Mouse (Mus musculus): ENCODE measurements around the gene Lyrm1. TPM values are rescaled to one million over a fixed set of nuclear protein-coding genes. Genes with fewer than 3 reads are reported as not detected.

Lyrm1 gene
- polyA plus RNA-seq, 1 experiment from 2014 or later = 23.7 TPM

GRCm38 (mm10) chr7:119961107-119961506 lies 65.4 kb downstream of the Lyrm1 start:
- H3K4me3 ChIP-seq (replicated peaks; ENCODE audit: low read depth, low read length) = no peak overlapping the region
- no peak overlapping the region for H3K4me2 ChIP-seq (ENCODE audit: low read length)
- H3K36me3 ChIP-seq (ENCODE audit: control insufficient read depth, insufficient read depth, low read length) = no peaks in the 10 kb centered on the region
- no peaks in the 10 kb centered on the region for H3K9me3 ChIP-seq (ENCODE audit: control insufficient read depth, low read length)
- 65% methylated on average over 2 of the region's 2 CpGs for WGBS
- DNase-seq (no peak), ATAC-seq (ENCODE audit: low FRiP score, low TSS enrichment) (no peak)
- H3K9ac ChIP-seq (replicated peaks; ENCODE audit: low read length) = no peak overlapping the region
- H3K27ac ChIP-seq (replicated peaks; ENCODE audit: low read depth, low read length) = no peak overlapping the region
- H3K27me3 ChIP-seq (ENCODE audit: control insufficient read depth, insufficient read depth, low read length) = no peaks in the 10 kb centered on the region
- no peaks in the 10 kb centered on the region for H3K4me1 ChIP-seq (ENCODE audit: control insufficient read depth, insufficient read depth, low read length)

GRCm38 (mm10) chr7:119965205-119965604 lies 69.5 kb downstream of the Lyrm1 start:
- Histone ChIP-seq H3K4me1 (ENCODE audit: control insufficient read depth, insufficient read depth, low read length) (no peaks in the 10 kb centered on the region), H3K9ac (replicated peaks; ENCODE audit: low read length) (no peak overlapping the region), H3K9me3 (ENCODE audit: control insufficient read depth, low read length) (no peaks in the 10 kb centered on the region), H3K27me3 (ENCODE audit: control insufficient read depth, insufficient read depth, low read length) (no peaks in the 10 kb centered on the region), H3K36me3 (ENCODE audit: control insufficient read depth, insufficient read depth, low read length) (no peaks in the 10 kb centered on the region), H3K4me3 (replicated peaks; ENCODE audit: low read depth, low read length) (no peak overlapping the region), H3K27ac (replicated peaks; ENCODE audit: low read depth, low read length) (no peak overlapping the region), H3K4me2 (ENCODE audit: low read length) (no peak overlapping the region)
- ATAC-seq (ENCODE audit: low FRiP score, low TSS enrichment) (no peak), DNase-seq (no peak)
- WGBS = 93% methylated on average over 4 of the region's 4 CpGs

GRCm38 (mm10) chr7:119965651-119966395 lies 70.2 kb downstream of the Lyrm1 start:
- Histone ChIP-seq H3K4me3 (replicated peaks; ENCODE audit: low read depth, low read length) (no peak overlapping the region), H3K4me2 (ENCODE audit: low read length) (no peak overlapping the region), H3K27ac (replicated peaks; ENCODE audit: low read depth, low read length) (no peak overlapping the region), H3K9ac (replicated peaks; ENCODE audit: low read length) (no peak overlapping the region), H3K36me3 (ENCODE audit: control insufficient read depth, insufficient read depth, low read length) (no peaks in the 10 kb centered on the region), H3K4me1 (ENCODE audit: control insufficient read depth, insufficient read depth, low read length) (no peaks in the 10 kb centered on the region), H3K27me3 (ENCODE audit: control insufficient read depth, insufficient read depth, low read length) (no peaks in the 10 kb centered on the region), H3K9me3 (ENCODE audit: control insufficient read depth, low read length) (no peaks in the 10 kb centered on the region)
- ATAC-seq (ENCODE audit: low FRiP score, low TSS enrichment) = no peak
- no peak for DNase-seq
- 88% methylated on average over 9 of the region's 9 CpGs for WGBS

- Histone ChIP-seq H3K9ac (replicated peaks; ENCODE audit: low read length) (no peak overlapping the region), H3K36me3 (ENCODE audit: control insufficient read depth, insufficient read depth, low read length) (no peaks in the 10 kb centered on the region), H3K27me3 (ENCODE audit: control insufficient read depth, insufficient read depth, low read length) (no peaks in the 10 kb centered on the region), H3K4me1 (ENCODE audit: control insufficient read depth, insufficient read depth, low read length) (no peaks in the 10 kb centered on the region), H3K9me3 (ENCODE audit: control insufficient read depth, low read length) (no peaks in the 10 kb centered on the region), H3K4me3 (replicated peaks; ENCODE audit: low read depth, low read length) (no peak overlapping the region), H3K27ac (replicated peaks; ENCODE audit: low read depth, low read length) (no peak overlapping the region), H3K4me2 (ENCODE audit: low read length) (no peak overlapping the region)
- no peak for DNase-seq
- ATAC-seq (ENCODE audit: low FRiP score, low TSS enrichment) = no peak
- 88% methylated on average over 2 of the region's 2 CpGs for WGBS
Measured at GRCm38 (mm10) chr7:119969320-119969719, 73.7 kb downstream of the Lyrm1 start.

GRCm38 (mm10) chr7:119974214-119974613 lies 78.6 kb downstream of the Lyrm1 start:
- Histone ChIP-seq H3K4me2 (ENCODE audit: low read length) (no peak overlapping the region), H3K9ac (replicated peaks; ENCODE audit: low read length) (no peak overlapping the region), H3K4me3 (replicated peaks; ENCODE audit: low read depth, low read length) (no peak overlapping the region), H3K4me1 (ENCODE audit: control insufficient read depth, insufficient read depth, low read length) (no peaks in the 10 kb centered on the region), H3K36me3 (ENCODE audit: control insufficient read depth, insufficient read depth, low read length) (no peaks in the 10 kb centered on the region), H3K9me3 (ENCODE audit: control insufficient read depth, low read length) (no peaks in the 10 kb centered on the region), H3K27ac (replicated peaks; ENCODE audit: low read depth, low read length) (no peak overlapping the region), H3K27me3 (ENCODE audit: control insufficient read depth, insufficient read depth, low read length) (no peaks in the 10 kb centered on the region)
- 86% methylated on average over 5 of the region's 5 CpGs for WGBS
- ATAC-seq (ENCODE audit: low FRiP score, low TSS enrichment) (no peak), DNase-seq (no peak)

- WGBS = 90% methylated on average over 6 of the region's 6 CpGs
- no peak overlapping the region for H3K9ac ChIP-seq (replicated peaks; ENCODE audit: low read length)
- no peak overlapping the region for H3K4me3 ChIP-seq (replicated peaks; ENCODE audit: low read depth, low read length)
- H3K4me1 ChIP-seq (ENCODE audit: control insufficient read depth, insufficient read depth, low read length) = no peaks in the 10 kb centered on the region
- no peak for DNase-seq
- H3K4me2 ChIP-seq (ENCODE audit: low read length) = no peak overlapping the region
- no peak for ATAC-seq (ENCODE audit: low FRiP score, low TSS enrichment)
- no peak overlapping the region for H3K27ac ChIP-seq (replicated peaks; ENCODE audit: low read depth, low read length)
- no peaks in the 10 kb centered on the region for H3K27me3 ChIP-seq (ENCODE audit: control insufficient read depth, insufficient read depth, low read length)
- H3K36me3 ChIP-seq (ENCODE audit: control insufficient read depth, insufficient read depth, low read length) = no peaks in the 10 kb centered on the region
- no peaks in the 10 kb centered on the region for H3K9me3 ChIP-seq (ENCODE audit: control insufficient read depth, low read length)
Measured at GRCm38 (mm10) chr7:119976256-119976655, 80.6 kb downstream of the Lyrm1 start.

GRCm38 (mm10) chr7:119977574-119977973 lies 81.9 kb downstream of the Lyrm1 start:
- Histone ChIP-seq H3K27ac (replicated peaks; ENCODE audit: low read depth, low read length) (no peak overlapping the region), H3K9ac (replicated peaks; ENCODE audit: low read length) (no peak overlapping the region), H3K4me1 (ENCODE audit: control insufficient read depth, insufficient read depth, low read length) (no peaks in the 10 kb centered on the region), H3K36me3 (ENCODE audit: control insufficient read depth, insufficient read depth, low read length) (no peaks in the 10 kb centered on the region), H3K9me3 (ENCODE audit: control insufficient read depth, low read length) (no peaks in the 10 kb centered on the region), H3K4me3 (replicated peaks; ENCODE audit: low read depth, low read length) (no peak overlapping the region), H3K4me2 (ENCODE audit: low read length) (no peak overlapping the region), H3K27me3 (ENCODE audit: control insufficient read depth, insufficient read depth, low read length) (no peaks in the 10 kb centered on the region)
- ATAC-seq (ENCODE audit: low FRiP score, low TSS enrichment) (no peak), DNase-seq (no peak)
- 91% methylated on average over 7 of the region's 7 CpGs for WGBS

GRCm38 (mm10) chr7:119978576-119978975 lies 82.9 kb downstream of the Lyrm1 start:
- Histone ChIP-seq H3K9me3 (ENCODE audit: control insufficient read depth, low read length) (no peaks in the 10 kb centered on the region), H3K4me2 (ENCODE audit: low read length) (no peak overlapping the region), H3K27ac (replicated peaks; ENCODE audit: low read depth, low read length) (no peak overlapping the region), H3K4me3 (replicated peaks; ENCODE audit: low read depth, low read length) (no peak overlapping the region), H3K4me1 (ENCODE audit: control insufficient read depth, insufficient read depth, low read length) (no peaks in the 10 kb centered on the region), H3K36me3 (ENCODE audit: control insufficient read depth, insufficient read depth, low read length) (no peaks in the 10 kb centered on the region), H3K27me3 (ENCODE audit: control insufficient read depth, insufficient read depth, low read length) (no peaks in the 10 kb centered on the region), H3K9ac (replicated peaks; ENCODE audit: low read length) (no peak overlapping the region)
- DNase-seq = no peak
- no peak for ATAC-seq (ENCODE audit: low FRiP score, low TSS enrichment)

- Histone ChIP-seq H3K27me3 (ENCODE audit: control insufficient read depth, insufficient read depth, low read length) (no peaks in the 10 kb centered on the region), H3K9me3 (ENCODE audit: control insufficient read depth, low read length) (no peaks in the 10 kb centered on the region), H3K4me3 (replicated peaks; ENCODE audit: low read depth, low read length) (no peak overlapping the region), H3K27ac (replicated peaks; ENCODE audit: low read depth, low read length) (no peak overlapping the region), H3K36me3 (ENCODE audit: control insufficient read depth, insufficient read depth, low read length) (no peaks in the 10 kb centered on the region), H3K9ac (replicated peaks; ENCODE audit: low read length) (no peak overlapping the region), H3K4me2 (ENCODE audit: low read length) (no peak overlapping the region), H3K4me1 (ENCODE audit: control insufficient read depth, insufficient read depth, low read length) (no peaks in the 10 kb centered on the region)
- WGBS = 84% methylated on average over 3 of the region's 3 CpGs
- ATAC-seq (ENCODE audit: low FRiP score, low TSS enrichment) (no peak), DNase-seq (no peak)
Measured at GRCm38 (mm10) chr7:119980170-119980569, 84.5 kb downstream of the Lyrm1 start.
